Mouse (Mus musculus): ENCODE measurements around the gene Gchfr. TPM values are rescaled to one million over a fixed set of nuclear protein-coding genes. Genes with fewer than 3 reads are reported as not detected.

The Gchfr gene
- 4.1 and 4.4 TPM in 2 replicates for polyA plus RNA-seq (2012; rRNA removed)

DNA sequence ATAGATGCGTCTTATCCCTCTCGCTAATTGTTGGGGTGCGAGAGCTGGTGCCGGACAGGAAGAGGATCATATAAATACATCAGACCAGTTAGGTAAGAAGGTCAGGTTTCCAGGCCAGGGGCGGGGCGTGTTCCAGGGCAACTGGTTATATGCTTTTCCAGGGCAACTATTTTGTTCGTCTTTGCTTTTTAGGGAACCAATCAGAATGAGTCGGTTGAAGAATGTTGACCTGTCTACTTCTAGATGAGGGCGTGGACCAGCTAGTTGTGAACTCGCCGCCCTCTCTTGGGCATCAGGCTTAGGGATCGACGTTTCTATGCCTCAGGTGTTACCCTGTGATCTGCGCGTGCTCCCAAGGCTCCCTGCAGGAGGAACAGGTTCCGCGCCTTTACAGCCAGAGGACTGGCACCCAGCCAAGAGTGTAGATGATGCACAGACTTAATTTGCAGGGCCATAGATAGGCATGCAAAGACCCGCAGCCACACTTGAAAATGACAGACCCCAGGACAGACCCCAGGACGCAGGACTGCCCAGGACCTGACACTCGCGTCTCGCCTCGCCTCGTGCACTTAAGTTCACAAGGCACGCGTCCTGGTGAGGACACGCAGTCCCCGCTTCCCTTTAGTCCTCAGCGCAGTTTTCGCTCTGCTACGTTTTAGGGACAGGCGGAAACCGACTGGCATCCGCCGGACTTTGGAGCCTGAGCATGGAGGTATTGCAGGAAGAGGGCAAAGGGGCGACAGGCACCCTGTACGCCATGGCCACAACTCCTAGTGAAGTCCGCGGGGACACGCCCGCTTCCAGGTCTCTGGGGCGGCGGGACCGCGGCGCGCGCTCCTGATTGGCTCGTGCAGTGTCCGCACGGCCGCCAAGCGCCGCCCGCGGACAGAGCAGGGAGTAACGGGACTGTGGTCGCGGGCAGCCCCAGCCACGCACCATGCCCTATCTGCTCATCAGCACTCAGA lies at the start of gene Gchfr:
TSS of gene Gchfr (plus strand) at position 873 of the 965 bp plus-strand sequence.

DNA sequence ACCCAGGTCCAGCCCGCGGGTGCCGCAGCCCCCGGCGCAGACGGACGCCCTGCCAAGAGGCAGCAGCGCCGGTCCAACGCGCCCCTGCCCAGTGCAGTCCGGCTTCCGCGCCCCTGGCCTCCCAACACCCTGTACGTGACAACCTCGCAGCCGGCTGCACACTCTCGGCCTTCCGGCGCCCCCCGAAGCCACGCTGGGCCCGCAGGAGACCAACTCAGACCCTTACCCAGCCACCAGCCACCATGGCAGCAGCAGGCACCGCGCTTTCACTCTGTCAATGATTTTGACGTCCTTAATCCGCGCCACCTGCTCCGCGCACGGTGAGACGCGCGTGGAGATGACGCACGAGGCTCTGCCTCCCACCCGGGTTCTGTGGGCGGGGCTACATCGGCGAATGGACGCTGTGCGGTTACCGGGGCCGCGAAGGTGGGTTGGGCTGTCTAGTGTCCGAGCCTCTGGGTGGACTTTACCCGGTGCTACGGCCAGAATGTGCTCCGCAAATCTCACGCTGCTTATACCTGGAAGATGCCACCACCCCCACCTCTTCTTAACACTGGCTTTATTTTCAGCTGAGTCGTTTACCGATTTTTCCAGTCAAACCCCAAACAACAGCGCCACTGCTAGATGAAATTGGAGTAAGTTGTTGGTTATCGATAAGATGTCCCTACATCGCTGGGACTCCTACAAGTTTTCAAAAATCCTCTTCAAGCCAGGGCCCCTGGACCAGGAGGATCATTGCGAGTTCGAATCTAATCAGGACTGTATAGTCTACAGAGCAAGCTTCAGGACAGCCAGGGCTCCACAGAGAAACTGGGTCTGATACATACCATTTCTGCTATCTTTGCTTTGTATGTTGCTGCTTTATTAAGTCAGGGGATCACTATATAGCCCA lies 10.6 kb upstream of the Gchfr start, which contains the start of gene Rmdn3:
TSS of gene Rmdn3 (minus strand) at position 354 of the 892 bp plus-strand sequence.

DNA sequence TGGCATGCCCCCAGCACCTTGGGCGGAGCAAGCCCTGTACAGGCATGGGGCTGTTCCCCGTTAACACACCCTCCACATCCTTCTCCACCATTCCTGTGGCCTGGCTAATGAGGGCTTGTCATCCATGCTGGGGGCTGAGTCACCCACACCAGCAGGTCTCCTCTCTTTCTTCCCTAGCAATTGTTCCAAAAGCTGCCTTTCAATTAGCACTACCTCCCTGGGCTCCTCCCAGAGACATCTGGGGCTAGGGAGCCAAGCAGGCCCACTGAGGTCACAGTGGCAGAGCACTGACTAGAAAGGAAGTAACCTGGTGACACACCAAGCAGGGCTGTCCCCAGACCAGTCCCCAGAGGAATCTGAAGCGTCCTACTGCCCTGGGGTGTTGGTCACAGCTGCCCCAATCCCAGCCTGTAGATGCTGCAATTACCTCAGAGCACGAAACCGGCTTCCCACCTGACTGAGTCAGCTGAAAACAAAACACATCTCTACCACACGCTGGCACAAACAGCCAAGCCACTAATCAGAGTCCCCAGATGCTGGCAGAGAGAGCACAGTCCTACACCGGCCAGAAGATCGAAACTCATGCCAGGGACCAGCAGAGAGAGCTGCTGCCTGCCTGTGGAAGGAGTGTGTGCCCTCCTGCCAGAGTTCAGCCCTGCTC lies 6.5 kb downstream of the Gchfr start, which contains the start of gene Gm14137:
TSS of gene Gm14137 (plus strand) at position 519 of the 661 bp plus-strand sequence.

GRCm38 (mm10) chr2:119208344-119209175 lies 41.0 kb downstream of the Gchfr start, which contains the start of the genes Zfyve19 and Dnajc17:
Gene Zfyve19, plus strand, starts transcription at chr2:119208617.
Gene Dnajc17, minus strand, starts transcription at chr2:119208795.

Other genes starting within 250 kb of the Gchfr start
- 4.8 and 5.2 TPM in 2 replicates for gene Chst14, start 241.3 kb upstream of the Gchfr start, polyA plus RNA-seq (2012; rRNA removed)
- gene Ccdc32, start 138.4 kb upstream of the Gchfr start, polyA plus RNA-seq (2012; rRNA removed), result 33.3 and 33.8 TPM in 2 replicates
- 5.4 and 6.2 TPM in 2 replicates for gene Rpusd2, start 133.0 kb upstream of the Gchfr start, polyA plus RNA-seq (2012; rRNA removed)
- 1.1 and 1.3 TPM in 2 replicates for gene Knl1, start 120.7 kb upstream of the Gchfr start, polyA plus RNA-seq (2012; rRNA removed)
- gene Rad51, start 55.0 kb upstream of the Gchfr start, polyA plus RNA-seq (2012; rRNA removed), result 6.3 and 6.6 TPM in 2 replicates
- gene Rmdn3, start 10.7 kb upstream of the Gchfr start, polyA plus RNA-seq (2012; rRNA removed), result 42.3 and 43.7 TPM in 2 replicates
- 0.04 and 0.06 TPM in 2 replicates for gene Gm14137, start 6.7 kb downstream of the Gchfr start, polyA plus RNA-seq (2012; rRNA removed)
- 71.4 and 73.4 TPM in 2 replicates for gene Zfyve19, start 40.8 kb downstream of the Gchfr start, polyA plus RNA-seq (2012; rRNA removed)
- 38.2 and 43.2 TPM in 2 replicates for gene Dnajc17, start 41.0 kb downstream of the Gchfr start, polyA plus RNA-seq (2012; rRNA removed)
- gene Ppp1r14d, start 62.1 kb downstream of the Gchfr start, polyA plus RNA-seq (2012; rRNA removed), result not detected in 2 replicates
- gene Spint1, start 69.6 kb downstream of the Gchfr start, polyA plus RNA-seq (2012; rRNA removed), result 1.2 and 3.3 TPM in 2 replicates
- 15.5 and 18.5 TPM in 2 replicates for gene Rhov, start 103.5 kb downstream of the Gchfr start, polyA plus RNA-seq (2012; rRNA removed)
- 20.8 and 22.9 TPM in 2 replicates for gene Vps18, start 121.0 kb downstream of the Gchfr start, polyA plus RNA-seq (2012; rRNA removed)
- 6.6 and 7.2 TPM in 2 replicates for gene Dll4, start 158.0 kb downstream of the Gchfr start, polyA plus RNA-seq (2012; rRNA removed)
- 6.2 and 6.3 TPM in 2 replicates for gene Chac1, start 183.5 kb downstream of the Gchfr start, polyA plus RNA-seq (2012; rRNA removed)